Mouse (Mus musculus) stomach, postnatal 0 days (tissue): Measurements from ENCODE around the gene Scamp3.

ENCODE experiments used
- CTCF ChIP-seq: IDR thresholded peaks from 2 replicates; pipeline ENCODE4 v1.5.1; 2016; ENCODE audit warnings: antibody characterized with exemption, low read depth, mild to moderate bottlenecking, moderate library complexity
- EP300 ChIP-seq: optimal IDR thresholded peaks from 2 replicates; pipeline ENCODE3; 2016; ENCODE audit warnings: antibody characterized with exemption

GRCm38 (mm10) chr3:89176421-89176820 is 852 bp upstream of the Scamp3 start:
- TF ChIP-seq CTCF: no peak
- no peak for TF ChIP-seq EP300
